Mouse (Mus musculus): ENCODE measurements at regions not wholly inside any gene's neighbourhood (a gene's known extent, or its start where the extent isn't known, plus 50 kb on each side); places are given as distances from the start of the nearest gene placed in this dataset.
"Not testable (repeated sequence)": the region's sequence is repeated elsewhere in the genome, so short reads cannot be mapped to it uniquely, and the experiment has no call there.

- H3K27me3 ChIP-seq (ENCODE audit: control insufficient read depth, insufficient read depth, low read length), result no peaks in the 10 kb centered on the region
- no peak overlapping the region for H3K4me2 ChIP-seq (ENCODE audit: low read length)
- no peak overlapping the region for H3K9ac ChIP-seq (ENCODE audit: low read length)
- no peak overlapping the region for H3K27ac ChIP-seq (replicated peaks in 1 of 2; ENCODE audit: control insufficient read depth in 1 of 2, insufficient read depth in 1 of 2, low read depth in 2 of 2, low read length in 2 of 2)
- H3K36me3 ChIP-seq (ENCODE audit: control insufficient read depth, insufficient read depth, low read length), result no peaks in the 10 kb centered on the region
- no peak overlapping the region for H3K4me3 ChIP-seq (ENCODE audit: control insufficient read depth in 1 of 2, insufficient read depth in 1 of 2, low read depth in 1 of 2, low read length in 2 of 2)
- H3K4me1 ChIP-seq (ENCODE audit: control insufficient read depth in 2 of 2, insufficient read depth in 2 of 2, low read length in 2 of 2), result no peaks in the 10 kb centered on the region
- no peaks in the 10 kb centered on the region for H3K9me3 ChIP-seq (ENCODE audit: control insufficient read depth, low read length)
- ATAC-seq (ENCODE audit: insufficient number of reproducible peaks, insufficient read depth, low FRiP score, low read depth), result no peak
- WGBS, result 67% methylated on average over 6 of the region's 6 CpGs
Observed at GRCm38 (mm10) chr7:137685320-137685719, 247.9 kb downstream of the Glrx3 start.

DNA sequence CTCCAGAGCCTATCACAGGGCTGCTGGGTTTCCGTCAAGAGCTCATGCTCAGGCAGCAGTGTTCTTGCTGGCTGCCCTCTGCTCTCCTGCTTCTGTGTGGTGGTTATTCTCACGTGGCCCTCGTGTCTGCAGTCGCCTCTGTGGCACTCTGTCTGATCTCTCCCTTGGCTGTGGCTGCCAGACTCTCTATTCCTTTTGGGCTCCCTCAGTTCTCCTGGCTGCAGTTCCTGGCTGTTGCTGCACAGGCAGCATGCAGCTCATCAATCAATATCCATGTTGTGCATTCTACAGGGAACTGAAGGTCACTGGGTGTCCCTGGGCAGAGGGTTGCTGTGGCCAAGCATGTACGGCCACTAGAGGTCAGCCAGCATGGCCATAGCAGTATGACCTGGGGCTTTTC, 259.4 kb downstream of the Glrx3 start:
- Histone ChIP-seq H3K4me1 (ENCODE audit: control insufficient read depth in 2 of 2, insufficient read depth in 2 of 2, low read length in 2 of 2) (no peaks in the 10 kb centered on the region), H3K27ac (replicated peaks in 1 of 2; ENCODE audit: control insufficient read depth in 1 of 2, insufficient read depth in 1 of 2, low read depth in 2 of 2, low read length in 2 of 2) (no peak overlapping the region), H3K9me3 (ENCODE audit: control insufficient read depth, low read length) (no peaks in the 10 kb centered on the region), H3K4me3 (ENCODE audit: control insufficient read depth in 1 of 2, insufficient read depth in 1 of 2, low read depth in 1 of 2, low read length in 2 of 2) (no peak overlapping the region), H3K4me2 (ENCODE audit: low read length) (no peak overlapping the region), H3K27me3 (ENCODE audit: control insufficient read depth, insufficient read depth, low read length) (no peaks in the 10 kb centered on the region), H3K36me3 (ENCODE audit: control insufficient read depth, insufficient read depth, low read length) (no peaks in the 10 kb centered on the region), H3K9ac (ENCODE audit: low read length) (no peak overlapping the region)
- ATAC-seq (ENCODE audit: insufficient number of reproducible peaks, insufficient read depth, low FRiP score, low read depth), result no peak
- WGBS, result 81% methylated on average over 5 of the region's 5 CpGs

- H3K27me3 ChIP-seq (ENCODE audit: control insufficient read depth, insufficient read depth, low read length); ATAC-seq (ENCODE audit: insufficient number of reproducible peaks, insufficient read depth, low FRiP score, low read depth); H3K9me3 ChIP-seq (ENCODE audit: control insufficient read depth, low read length); H3K4me1 ChIP-seq (ENCODE audit: control insufficient read depth in 2 of 2, insufficient read depth in 2 of 2, low read length in 2 of 2); H3K27ac ChIP-seq (replicated peaks in 1 of 2; ENCODE audit: control insufficient read depth in 1 of 2, insufficient read depth in 1 of 2, low read depth in 2 of 2, low read length in 2 of 2); H3K36me3 ChIP-seq (ENCODE audit: control insufficient read depth, insufficient read depth, low read length); H3K9ac ChIP-seq (ENCODE audit: low read length); H3K4me3 ChIP-seq (ENCODE audit: control insufficient read depth in 1 of 2, insufficient read depth in 1 of 2, low read depth in 1 of 2, low read length in 2 of 2); H3K4me2 ChIP-seq (ENCODE audit: low read length): not testable (repeated sequence)
- WGBS, result 67% methylated on average over 6 of the region's 6 CpGs
Observed at GRCm38 (mm10) chr7:137698501-137698900, 261.1 kb downstream of the Glrx3 start.

- Histone ChIP-seq H3K27me3 (ENCODE audit: control insufficient read depth, insufficient read depth, low read length) (no peaks in the 10 kb centered on the region), H3K27ac (replicated peaks in 1 of 2; ENCODE audit: control insufficient read depth in 1 of 2, insufficient read depth in 1 of 2, low read depth in 2 of 2, low read length in 2 of 2) (no peak overlapping the region), H3K4me1 (ENCODE audit: control insufficient read depth in 2 of 2, insufficient read depth in 2 of 2, low read length in 2 of 2) (no peaks in the 10 kb centered on the region), H3K9me3 (ENCODE audit: control insufficient read depth, low read length) (no peaks in the 10 kb centered on the region), H3K4me2 (ENCODE audit: low read length) (no peak overlapping the region), H3K4me3 (ENCODE audit: control insufficient read depth in 1 of 2, insufficient read depth in 1 of 2, low read depth in 1 of 2, low read length in 2 of 2) (no peak overlapping the region), H3K36me3 (ENCODE audit: control insufficient read depth, insufficient read depth, low read length) (no peaks in the 10 kb centered on the region), H3K9ac (ENCODE audit: low read length) (no peak overlapping the region)
- no peak for ATAC-seq (ENCODE audit: insufficient number of reproducible peaks, insufficient read depth, low FRiP score, low read depth)
- 62% methylated on average over 9 of the region's 9 CpGs for WGBS
Observed at GRCm38 (mm10) chr7:137712862-137713261, 275.4 kb downstream of the Glrx3 start.

- Histone ChIP-seq H3K9ac (ENCODE audit: low read length) (no peak overlapping the region), H3K4me3 (ENCODE audit: control insufficient read depth in 1 of 2, insufficient read depth in 1 of 2, low read depth in 1 of 2, low read length in 2 of 2) (no peak overlapping the region), H3K4me1 (ENCODE audit: control insufficient read depth in 2 of 2, insufficient read depth in 2 of 2, low read length in 2 of 2) (no peaks in the 10 kb centered on the region), H3K27me3 (ENCODE audit: control insufficient read depth, insufficient read depth, low read length) (no peaks in the 10 kb centered on the region), H3K4me2 (ENCODE audit: low read length) (no peak overlapping the region), H3K9me3 (ENCODE audit: control insufficient read depth, low read length) (no peaks in the 10 kb centered on the region), H3K27ac (replicated peaks in 1 of 2; ENCODE audit: control insufficient read depth in 1 of 2, insufficient read depth in 1 of 2, low read depth in 2 of 2, low read length in 2 of 2) (no peak overlapping the region), H3K36me3 (ENCODE audit: control insufficient read depth, insufficient read depth, low read length) (no peaks in the 10 kb centered on the region)
- 72% methylated on average over 3 of the region's 3 CpGs for WGBS
- ATAC-seq (ENCODE audit: insufficient number of reproducible peaks, insufficient read depth, low FRiP score, low read depth), result no peak
Observed at GRCm38 (mm10) chr7:137713856-137714255, 276.4 kb downstream of the Glrx3 start.

- no peaks in the 10 kb centered on the region for H3K27me3 ChIP-seq (ENCODE audit: control insufficient read depth, insufficient read depth, low read length)
- H3K4me2 ChIP-seq (ENCODE audit: low read length), result no peak overlapping the region
- H3K4me1 ChIP-seq (ENCODE audit: control insufficient read depth in 2 of 2, insufficient read depth in 2 of 2, low read length in 2 of 2), result no peaks in the 10 kb centered on the region
- H3K36me3 ChIP-seq (ENCODE audit: control insufficient read depth, insufficient read depth, low read length), result no peaks in the 10 kb centered on the region
- H3K4me3 ChIP-seq (ENCODE audit: control insufficient read depth in 1 of 2, insufficient read depth in 1 of 2, low read depth in 1 of 2, low read length in 2 of 2), result no peak overlapping the region
- WGBS, result 30% methylated on average over 12 of the region's 12 CpGs
- ATAC-seq (ENCODE audit: insufficient number of reproducible peaks, insufficient read depth, low FRiP score, low read depth), result no peak
- no peak overlapping the region for H3K9ac ChIP-seq (ENCODE audit: low read length)
- H3K9me3 ChIP-seq (ENCODE audit: control insufficient read depth, low read length), result no peaks in the 10 kb centered on the region
- H3K27ac ChIP-seq (replicated peaks in 1 of 2; ENCODE audit: control insufficient read depth in 1 of 2, insufficient read depth in 1 of 2, low read depth in 2 of 2, low read length in 2 of 2), result no peak overlapping the region
Observed at GRCm38 (mm10) chr7:137714318-137714962, 277.0 kb downstream of the Glrx3 start.

DNA sequence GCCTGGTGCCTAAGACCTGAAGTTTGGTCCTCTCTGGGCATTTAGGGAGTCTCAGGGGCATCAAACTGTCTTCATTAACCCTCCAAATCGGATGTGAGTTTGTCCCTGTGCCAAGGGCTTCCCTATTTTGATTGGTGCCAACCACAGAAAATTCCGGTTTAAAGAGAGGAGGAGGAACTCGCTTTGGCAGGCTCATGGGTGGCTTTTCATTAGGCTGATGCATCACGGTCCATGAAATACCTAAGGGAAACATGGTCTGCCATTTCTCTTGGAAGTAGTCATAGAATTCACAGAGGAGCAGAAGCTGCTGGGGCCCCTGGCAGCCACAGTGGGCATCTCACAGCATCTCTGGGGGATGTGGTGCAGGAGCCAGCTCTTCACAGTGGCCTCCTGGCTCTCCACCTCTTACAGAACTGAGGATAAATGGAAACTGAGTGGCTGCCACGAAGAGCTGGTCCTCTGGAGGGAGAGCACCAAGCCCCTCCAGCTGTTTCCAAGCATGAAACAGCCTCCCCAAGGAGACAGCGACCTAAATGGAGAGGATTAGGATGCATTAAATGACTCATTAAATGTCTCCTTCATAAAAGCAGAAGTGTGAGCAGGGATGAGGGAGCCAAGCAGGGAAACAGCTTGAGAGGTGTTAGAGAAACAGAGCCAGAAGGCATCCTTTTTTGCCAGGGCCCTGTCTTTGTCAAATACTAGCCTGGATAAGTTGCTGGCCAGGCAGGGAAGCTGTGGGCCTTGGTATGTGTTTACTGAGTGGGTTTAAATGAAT, 277.9 kb downstream of the Glrx3 start:
- Histone ChIP-seq H3K4me3 (ENCODE audit: control insufficient read depth in 1 of 2, insufficient read depth in 1 of 2, low read depth in 1 of 2, low read length in 2 of 2) (no peak overlapping the region), H3K4me1 (ENCODE audit: control insufficient read depth in 2 of 2, insufficient read depth in 2 of 2, low read length in 2 of 2) (no peaks in the 10 kb centered on the region), H3K36me3 (ENCODE audit: control insufficient read depth, insufficient read depth, low read length) (no peaks in the 10 kb centered on the region), H3K4me2 (ENCODE audit: low read length) (no peak overlapping the region), H3K9me3 (ENCODE audit: control insufficient read depth, low read length) (no peaks in the 10 kb centered on the region), H3K27ac (replicated peaks in 1 of 2; ENCODE audit: control insufficient read depth in 1 of 2, insufficient read depth in 1 of 2, low read depth in 2 of 2, low read length in 2 of 2) (no peak overlapping the region), H3K9ac (ENCODE audit: low read length) (no peak overlapping the region), H3K27me3 (ENCODE audit: control insufficient read depth, insufficient read depth, low read length) (no peaks in the 10 kb centered on the region)
- 65% methylated on average over 6 of the region's 6 CpGs for WGBS
- ATAC-seq (ENCODE audit: insufficient number of reproducible peaks, insufficient read depth, low FRiP score, low read depth), result no peak

All from heart, embryonic 14.5 days (tissue).